Mouse (Mus musculus): ENCODE results near the gene Olfr1249. TPM values are rescaled to one million over a fixed set of nuclear protein-coding genes. Genes with fewer than 3 reads are reported as not detected.

Olfr1249 gene
- not detected for total RNA-seq (2023)

GRCm38 (mm10) chr2:89634883-89635282 lies at the start of gene Olfr1249:
Olfr1249 (minus strand) TSS chr2:89634983.

GRCm38 (mm10) chr2:89671836-89672235 lies 37.1 kb upstream of the Olfr1249 start, which contains the start of gene Olfr1251:
Olfr1251 (minus strand) TSS chr2:89671936.

GRCm38 (mm10) chr2:89661367-89661766 lies 26.6 kb upstream of the Olfr1249 start, which contains the start of gene Olfr1250:
Olfr1250 (minus strand) TSS chr2:89661467.

GRCm38 (mm10) chr2:89618145-89618544 lies 16.6 kb downstream of the Olfr1249 start, which contains the start of gene Olfr1248:
Olfr1248 (minus strand) TSS chr2:89618245.

GRCm38 (mm10) chr2:89614030-89614429 lies 20.8 kb downstream of the Olfr1249 start, which contains the start of gene Olfr1247:
Olfr1247 (minus strand) TSS chr2:89614130.

GRCm38 (mm10) chr2:89593057-89593456 lies 41.7 kb downstream of the Olfr1249 start, which contains the start of gene Olfr1246:
Olfr1246 (minus strand) TSS chr2:89593157.

Other genes starting within 250 kb of the Olfr1249 start
- not detected for gene Olfr1238, start 225.3 kb downstream of the Olfr1249 start, total RNA-seq (2023)
- not detected for gene Olfr1239, start 214.6 kb downstream of the Olfr1249 start, total RNA-seq (2023)
- not detected for gene Olfr1240, start 192.0 kb downstream of the Olfr1249 start, total RNA-seq (2023)
- not detected for gene Olfr1241, start 147.9 kb downstream of the Olfr1249 start, total RNA-seq (2023)
- not detected for gene Olfr1242, start 136.6 kb downstream of the Olfr1249 start, total RNA-seq (2023)
- not detected for gene Olfr1243, start 103.5 kb downstream of the Olfr1249 start, total RNA-seq (2023)
- not detected for gene Olfr1245, start 56.5 kb downstream of the Olfr1249 start, total RNA-seq (2023)
- not detected for gene Olfr1246, start 41.8 kb downstream of the Olfr1249 start, total RNA-seq (2023)
- gene Olfr1247, start 20.9 kb downstream of the Olfr1249 start, total RNA-seq (2023): under 1 TPM; 0.13 to 0.15 TPM
- not detected for gene Olfr1248, start 16.7 kb downstream of the Olfr1249 start, total RNA-seq (2023)
- not detected for gene Olfr1250, start 26.5 kb upstream of the Olfr1249 start, total RNA-seq (2023)
- gene Olfr1251, start 37.0 kb upstream of the Olfr1249 start, total RNA-seq (2023): not detected
- not detected for gene Olfr1252, start 90.0 kb upstream of the Olfr1249 start, total RNA-seq (2023)
- not detected for gene Olfr1253, start 122.1 kb upstream of the Olfr1249 start, total RNA-seq (2023)
- not detected for gene Olfr1254, start 158.6 kb upstream of the Olfr1249 start, total RNA-seq (2023)
- gene Olfr1255, start 177.1 kb upstream of the Olfr1249 start, total RNA-seq (2023): not detected
- not detected for gene Olfr1256, start 206.6 kb upstream of the Olfr1249 start, total RNA-seq (2023)
- gene Olfr48, start 213.2 kb upstream of the Olfr1249 start, total RNA-seq (2023): not detected
- not detected for gene Olfr1257, start 243.5 kb upstream of the Olfr1249 start, total RNA-seq (2023)

Measured in neutrophil, adult 83 days (primary cell).